Mouse (Mus musculus): Measurements from ENCODE around the gene Rhoq. TPM values are rescaled to one million over a fixed set of nuclear protein-coding genes. Genes with fewer than 3 reads are reported as not detected.

Gene Rhoq
- total and polyA plus RNA-seq, 2 experiments from 2014 or later: 5.9 to 51.7 TPM

DNA sequence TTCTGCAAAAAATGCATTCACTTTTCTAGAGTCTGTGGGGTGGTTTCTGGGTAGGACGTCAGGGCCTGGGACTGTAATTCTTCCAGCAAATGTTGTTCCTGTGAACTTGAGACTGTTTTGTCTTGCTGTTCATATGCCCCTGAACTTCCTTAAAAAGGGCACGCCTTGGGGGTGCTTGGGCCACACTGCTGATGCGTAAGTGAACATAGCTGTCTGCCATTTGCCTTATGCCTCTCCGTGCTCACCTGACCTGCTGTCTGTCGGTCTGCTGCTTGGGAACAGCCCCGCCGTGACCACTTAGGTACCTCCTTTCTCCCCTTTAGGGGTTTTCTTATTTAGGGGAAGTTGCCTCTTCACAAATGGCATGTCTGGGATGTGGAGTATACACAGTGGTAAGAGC lies 9.0 kb downstream of the Rhoq start:
- Histone ChIP-seq H3K36me3 (ENCODE audit: insufficient read depth, low read length) (no peaks in the 10 kb centered on the region; the same call in 1 of the 2 replicates), H3K9ac (replicated peaks; ENCODE audit: low read length) (no peak overlapping the region), H3K4me1 (ENCODE audit: insufficient read depth, low read length) (peaks cover 7% of the 10 kb centered on the region; the same call in 1 of the 2 replicates), H3K4me2 (ENCODE audit: low read depth, low read length) (no peak overlapping the region), H3K27me3 (ENCODE audit: insufficient read depth, low read length) (no peaks in the 10 kb centered on the region), H3K9me3 (ENCODE audit: low read length) (no peaks in the 10 kb centered on the region), H3K4me3 (ENCODE audit: low read length) (no peak overlapping the region), H3K27ac (no peak overlapping the region)
- DNase-seq (ENCODE audit: low spot score) (no peak), ATAC-seq (no peak)
- TF ChIP-seq CTCF (IDR thresholded peaks at IDR 0.05; ENCODE audit: low read depth): no peak
- 93% methylated on average over 7 of the region's 7 CpGs for WGBS

GRCm38 (mm10) chr17:86973097-86973496 lies 10.2 kb downstream of the Rhoq start:
- DNase-seq (ENCODE audit: low spot score) (no peak), ATAC-seq (no peak)
- Histone ChIP-seq H3K4me1 (ENCODE audit: insufficient read depth, low read length) (peaks cover 5% of the 10 kb centered on the region; the same call in 1 of the 2 replicates), H3K4me2 (ENCODE audit: low read depth, low read length) (no peak overlapping the region), H3K36me3 (ENCODE audit: insufficient read depth, low read length) (no peaks in the 10 kb centered on the region; the same call in 1 of the 2 replicates), H3K27me3 (ENCODE audit: insufficient read depth, low read length) (no peaks in the 10 kb centered on the region), H3K27ac (no peak overlapping the region), H3K9me3 (ENCODE audit: low read length) (no peaks in the 10 kb centered on the region), H3K4me3 (ENCODE audit: low read length) (no peak overlapping the region), H3K9ac (replicated peaks; ENCODE audit: low read length) (no peak overlapping the region)
- WGBS: 94% methylated on average over 2 of the region's 2 CpGs
- no peak for TF ChIP-seq CTCF (IDR thresholded peaks at IDR 0.05; ENCODE audit: low read depth)

- no peaks in the 10 kb centered on the region for H3K36me3 ChIP-seq (ENCODE audit: insufficient read depth, low read length)
- H3K4me3 ChIP-seq (ENCODE audit: low read length): no peak overlapping the region
- H3K4me1 ChIP-seq (ENCODE audit: insufficient read depth, low read length): no peaks in the 10 kb centered on the region
- ATAC-seq (0 out of 2 replicates have a peak, but pooled peaks have one; percentile 21), DNase-seq (ENCODE audit: low spot score) (no peak)
- no peaks in the 10 kb centered on the region for H3K27me3 ChIP-seq (ENCODE audit: insufficient read depth, low read length)
- no peak overlapping the region for H3K9ac ChIP-seq (replicated peaks; ENCODE audit: low read length)
- TF ChIP-seq CTCF (IDR thresholded peaks at IDR 0.05; ENCODE audit: low read depth): no peak
- H3K27ac ChIP-seq: no peak overlapping the region
- 78% methylated on average over 10 of the region's 10 CpGs for WGBS
- no peaks in the 10 kb centered on the region for H3K9me3 ChIP-seq (ENCODE audit: low read length)
- H3K4me2 ChIP-seq (ENCODE audit: low read depth, low read length): no peak overlapping the region
Measured at GRCm38 (mm10) chr17:86976387-86976786, 13.5 kb downstream of the Rhoq start.

DNA sequence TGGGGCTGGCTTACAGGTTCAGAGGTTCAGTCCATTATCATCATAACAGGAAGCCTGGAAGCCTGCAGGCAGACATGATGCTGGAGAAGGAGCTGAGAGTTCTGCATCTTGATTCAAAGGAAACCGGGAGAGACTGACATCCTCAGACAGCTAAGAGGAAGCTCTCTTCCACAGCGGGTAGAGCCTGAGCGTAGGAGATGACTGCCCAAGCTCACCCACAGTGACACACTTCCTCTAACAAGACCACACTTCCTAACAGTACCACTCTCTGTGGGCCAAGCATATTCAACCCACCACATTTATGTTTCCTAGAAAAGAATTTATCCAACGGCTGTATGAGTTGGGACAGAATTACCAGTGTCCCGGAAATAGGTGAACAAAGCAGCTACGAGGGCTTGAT lies 15.6 kb downstream of the Rhoq start:
- no peak overlapping the region for H3K9ac ChIP-seq (replicated peaks; ENCODE audit: low read length)
- DNase-seq (ENCODE audit: low spot score) (no peak), ATAC-seq (no peak)
- H3K4me2 ChIP-seq (ENCODE audit: low read depth, low read length): no peak overlapping the region
- H3K36me3 ChIP-seq (ENCODE audit: insufficient read depth, low read length): no peaks in the 10 kb centered on the region
- H3K27ac ChIP-seq: no peak overlapping the region
- no peaks in the 10 kb centered on the region for H3K9me3 ChIP-seq (ENCODE audit: low read length)
- H3K4me3 ChIP-seq (ENCODE audit: low read length): no peak overlapping the region
- TF ChIP-seq CTCF (IDR thresholded peaks at IDR 0.05; ENCODE audit: low read depth): no peak
- H3K4me1 ChIP-seq (ENCODE audit: insufficient read depth, low read length): no peaks in the 10 kb centered on the region
- WGBS: 85% methylated on average over 6 of the region's 6 CpGs
- no peaks in the 10 kb centered on the region for H3K27me3 ChIP-seq (ENCODE audit: insufficient read depth, low read length)

DNA sequence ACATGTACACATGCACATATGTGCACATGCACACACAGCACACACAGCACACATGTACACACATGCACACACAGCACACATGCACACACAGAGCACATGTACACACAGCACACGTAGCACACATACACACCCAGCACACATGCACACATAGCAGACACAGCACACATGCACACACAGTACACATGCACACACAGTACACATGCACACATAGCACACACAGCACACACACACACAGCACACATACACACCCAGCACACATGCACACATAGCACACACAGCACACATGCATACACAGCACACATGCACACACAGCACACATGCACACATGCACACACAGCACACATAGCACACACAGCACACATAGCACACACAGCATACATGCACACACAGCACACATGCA lies 18.3 kb downstream of the Rhoq start:
- no peaks in the 10 kb centered on the region for H3K9me3 ChIP-seq (ENCODE audit: low read length)
- ATAC-seq (no peak), DNase-seq (ENCODE audit: low spot score) (no peak)
- no peaks in the 10 kb centered on the region for H3K27me3 ChIP-seq (ENCODE audit: insufficient read depth, low read length)
- H3K4me2 ChIP-seq (ENCODE audit: low read depth, low read length): no peak overlapping the region
- no peak overlapping the region for H3K4me3 ChIP-seq (ENCODE audit: low read length)
- no peak for TF ChIP-seq CTCF (IDR thresholded peaks at IDR 0.05; ENCODE audit: low read depth)
- no peaks in the 10 kb centered on the region; the same call in 1 of the 2 replicates for H3K4me1 ChIP-seq (ENCODE audit: insufficient read depth, low read length)
- no peak overlapping the region for H3K27ac ChIP-seq
- no peak overlapping the region for H3K9ac ChIP-seq (replicated peaks; ENCODE audit: low read length)
- 100% methylated on average over 1 of the region's 1 CpGs for WGBS
- no peaks in the 10 kb centered on the region for H3K36me3 ChIP-seq (ENCODE audit: insufficient read depth, low read length)

- no peak overlapping the region for H3K9ac ChIP-seq (replicated peaks; ENCODE audit: low read length)
- H3K27ac ChIP-seq: no peak overlapping the region
- TF ChIP-seq CTCF (IDR thresholded peaks at IDR 0.05; ENCODE audit: low read depth): no peak
- H3K36me3 ChIP-seq (ENCODE audit: insufficient read depth, low read length): no peaks in the 10 kb centered on the region
- ATAC-seq (no peak), DNase-seq (ENCODE audit: low spot score) (no peak)
- WGBS: 100% methylated on average over 2 of the region's 2 CpGs
- H3K4me1 ChIP-seq (ENCODE audit: insufficient read depth, low read length): no peaks in the 10 kb centered on the region; the same call in 1 of the 2 replicates
- no peaks in the 10 kb centered on the region for H3K27me3 ChIP-seq (ENCODE audit: insufficient read depth, low read length)
- no peaks in the 10 kb centered on the region for H3K9me3 ChIP-seq (ENCODE audit: low read length)
- H3K4me2 ChIP-seq (ENCODE audit: low read depth, low read length): no peak overlapping the region
- H3K4me3 ChIP-seq (ENCODE audit: low read length): no peak overlapping the region
Measured at GRCm38 (mm10) chr17:86981701-86982100, 18.8 kb downstream of the Rhoq start.

DNA sequence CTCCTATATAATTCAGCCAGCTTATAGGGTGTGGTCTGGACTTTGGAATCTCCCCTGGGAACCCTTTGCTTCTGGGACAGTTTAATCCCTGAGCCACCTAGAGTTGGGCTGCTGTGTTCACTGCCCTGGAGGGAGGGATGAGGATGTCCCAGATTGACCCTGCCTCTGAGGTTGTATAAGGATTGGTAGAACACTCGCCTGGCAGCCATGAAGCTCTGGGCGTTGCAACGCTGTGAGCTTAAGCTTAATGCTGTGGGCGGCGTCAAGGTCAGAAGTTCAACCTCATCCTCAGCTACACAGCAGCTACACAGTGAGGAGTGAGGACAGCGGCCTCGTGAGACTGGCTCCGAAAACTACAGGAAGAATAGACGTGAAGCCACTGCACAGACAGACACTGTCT lies 19.6 kb downstream of the Rhoq start:
- Histone ChIP-seq H3K36me3 (ENCODE audit: insufficient read depth, low read length) (no peaks in the 10 kb centered on the region), H3K27me3 (ENCODE audit: insufficient read depth, low read length) (no peaks in the 10 kb centered on the region), H3K9ac (replicated peaks; ENCODE audit: low read length) (no peak overlapping the region), H3K4me2 (ENCODE audit: low read depth, low read length) (no peak overlapping the region), H3K9me3 (ENCODE audit: low read length) (no peaks in the 10 kb centered on the region), H3K4me1 (ENCODE audit: insufficient read depth, low read length) (no peaks in the 10 kb centered on the region; the same call in 1 of the 2 replicates), H3K4me3 (ENCODE audit: low read length) (no peak overlapping the region), H3K27ac (no peak overlapping the region)
- 73% methylated on average over 9 of the region's 9 CpGs for WGBS
- no peak for TF ChIP-seq CTCF (IDR thresholded peaks at IDR 0.05; ENCODE audit: low read depth)
- ATAC-seq (no peak), DNase-seq (ENCODE audit: low spot score) (no peak)

Measured in hindbrain, postnatal 0 days (tissue).